Mouse (Mus musculus) cerebellum, postnatal 10 days (tissue): ENCODE measurements at regions not wholly inside any gene's neighbourhood (a gene's known extent, or its start where the extent isn't known, plus 50 kb on each side); places are given as distances from the start of the nearest gene placed in this dataset.

Experiments used
- DNase-seq, 2 experiments: peaks; one replicate each; pipeline ENCODE4 v3.0.0; 2021; ENCODE audit warnings: mixed read lengths in 2 of 2

DNA sequence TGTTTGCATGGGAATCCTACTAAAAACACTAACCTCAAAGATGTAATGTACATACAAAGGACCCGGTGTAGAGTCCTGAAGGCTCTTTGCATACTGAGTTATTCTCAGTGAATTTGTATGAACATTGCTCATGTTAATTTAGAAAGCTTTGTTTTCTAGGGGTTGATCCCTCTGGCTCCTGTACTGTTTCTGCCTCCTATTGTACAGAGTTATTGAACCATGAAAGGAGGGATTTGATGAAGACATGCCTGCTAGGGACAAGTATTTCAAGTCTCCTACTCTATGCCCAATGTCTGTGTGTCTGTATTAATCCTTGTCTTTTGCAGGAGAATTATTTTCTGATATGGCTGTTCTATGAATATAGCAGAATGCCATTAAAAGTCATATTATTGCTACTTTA is 1425.1 kb downstream of the Fam181b start:
- no peak for DNase-seq

- peak in 1 of 2 experiments; percentile 1 for DNase-seq
Measured at GRCm38 (mm10) chr7:94517002-94517401, 1437.3 kb downstream of the Fam181b start.

GRCm38 (mm10) chr7:94532520-94532919 is 1452.9 kb downstream of the Fam181b start:
- DNase-seq = no peak

- no peak for DNase-seq
Measured at GRCm38 (mm10) chr7:94548332-94548731, 1468.7 kb downstream of the Fam181b start.

DNA sequence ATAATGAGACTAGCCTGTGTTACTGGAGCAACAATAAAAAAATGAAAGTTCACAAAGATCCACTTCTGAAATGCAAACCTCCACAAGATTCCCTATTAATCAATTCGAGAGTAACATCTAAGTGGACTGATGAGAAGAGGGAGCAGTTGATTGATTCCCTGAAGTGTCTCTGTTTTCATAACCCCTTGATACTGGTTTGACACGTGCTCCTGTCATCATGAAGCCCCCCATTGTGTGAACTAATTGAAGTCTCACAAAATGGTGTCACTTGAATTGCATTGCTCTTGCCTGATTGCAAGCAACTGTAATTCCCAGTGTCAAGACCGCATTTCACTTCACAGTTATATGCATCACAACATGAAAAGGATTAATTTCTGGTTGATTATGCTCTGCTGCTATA is 1501.8 kb downstream of the Fam181b start:
- DNase-seq = no peak

- DNase-seq = no peak
Measured at GRCm38 (mm10) chr7:94587791-94588190, 1508.1 kb downstream of the Fam181b start.

GRCm38 (mm10) chr7:94594643-94595042 is 1515.0 kb downstream of the Fam181b start:
- DNase-seq = no peak

DNA sequence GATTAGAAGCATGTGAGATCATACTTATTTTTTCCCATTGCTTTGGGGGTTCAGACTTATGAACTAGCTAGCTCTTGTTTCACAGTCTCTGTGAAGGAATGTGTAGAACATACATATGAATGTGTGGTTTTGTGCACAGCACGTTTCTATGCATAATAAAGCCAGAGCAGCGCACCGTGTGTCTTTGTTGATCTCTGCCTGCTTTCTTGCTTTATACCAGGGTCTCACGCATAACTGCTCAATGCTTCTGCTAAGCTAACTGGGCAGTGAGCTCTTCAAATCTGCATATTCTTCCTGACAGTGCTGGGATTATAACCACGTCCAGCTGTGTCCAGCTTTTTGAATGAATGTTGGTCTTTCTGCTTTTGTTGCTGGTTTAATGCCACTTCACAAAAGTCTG is 1539.3 kb downstream of the Fam181b start:
- no peak for DNase-seq

DNA sequence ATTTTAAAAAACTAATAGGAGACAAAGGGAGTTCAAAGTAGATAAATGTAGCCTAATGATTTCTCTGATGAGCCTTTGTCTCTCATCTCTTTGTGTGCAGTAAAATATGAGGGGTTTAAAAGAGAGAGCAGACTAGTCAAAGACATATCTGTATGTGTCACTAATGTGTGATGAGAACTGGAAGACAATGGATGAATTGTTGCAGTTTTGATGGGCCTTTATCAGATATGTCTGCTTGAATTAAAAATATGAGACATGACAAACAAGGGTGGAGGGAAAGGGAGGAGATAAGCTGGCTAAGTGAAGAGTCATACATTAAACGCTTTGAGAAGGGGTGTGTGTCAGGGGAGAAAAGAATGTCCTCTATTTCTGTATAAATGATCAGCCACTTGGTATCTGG is 1544.9 kb downstream of the Fam181b start:
- DNase-seq = no peak

GRCm38 (mm10) chr7:94637367-94638023 is 1533.6 kb upstream of the Tenm4 start:
- no peak for DNase-seq

- DNase-seq = no peak
Measured at GRCm38 (mm10) chr7:94644560-94645285, 1526.3 kb upstream of the Tenm4 start.

DNA sequence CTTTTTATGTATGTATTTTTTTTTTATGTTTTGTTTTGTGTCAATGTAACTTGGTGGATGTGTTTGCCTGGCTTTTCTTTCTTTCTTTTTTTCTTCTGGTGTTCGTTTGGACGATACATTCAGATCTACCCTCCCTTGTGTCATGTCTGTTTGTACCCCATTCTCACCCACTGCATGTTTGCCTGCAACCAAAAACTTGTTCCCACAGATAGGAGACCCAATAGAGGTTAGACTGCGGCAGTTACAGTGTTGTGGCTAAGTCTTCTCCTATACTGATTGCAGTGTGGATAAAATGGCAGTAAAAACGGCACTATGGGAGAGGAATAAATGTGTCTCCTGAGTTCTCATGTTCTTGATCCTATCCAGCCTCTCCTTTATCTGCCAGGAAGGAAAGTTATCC is 1525.7 kb upstream of the Tenm4 start:
- no peak for DNase-seq

- no peak for DNase-seq
Measured at GRCm38 (mm10) chr7:94650462-94650861, 1520.6 kb upstream of the Tenm4 start.

- DNase-seq = no peak
Measured at GRCm38 (mm10) chr7:94666392-94667155, 1504.5 kb upstream of the Tenm4 start.

- DNase-seq = no peak
Measured at GRCm38 (mm10) chr7:94668296-94668695, 1502.8 kb upstream of the Tenm4 start.

DNA sequence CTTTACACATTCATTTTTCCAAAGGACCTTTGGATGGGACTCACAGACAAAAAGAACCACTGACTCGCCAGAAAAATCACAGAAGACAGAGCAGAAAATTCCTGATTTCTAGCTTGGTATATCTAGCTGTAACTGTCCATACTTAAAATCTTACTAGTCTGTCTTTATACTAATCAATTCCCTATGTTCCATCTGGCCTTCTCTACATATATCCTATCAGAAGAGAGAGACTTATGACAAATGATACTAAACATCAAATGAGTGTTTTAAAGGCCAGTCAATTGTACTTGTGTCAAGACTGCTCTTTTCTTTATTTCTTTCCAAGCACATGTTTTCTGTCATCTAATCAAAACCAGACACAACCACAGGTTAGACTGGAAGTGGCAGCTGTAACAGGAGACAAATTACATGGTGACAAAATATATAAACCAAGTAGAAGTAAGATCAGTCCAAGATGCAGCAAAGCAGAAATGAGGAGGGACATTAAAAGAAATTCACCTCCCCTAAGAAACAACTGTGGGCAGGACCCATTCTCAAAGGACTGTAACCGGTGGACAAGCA is 1502.1 kb upstream of the Tenm4 start:
- no peak for DNase-seq

DNA sequence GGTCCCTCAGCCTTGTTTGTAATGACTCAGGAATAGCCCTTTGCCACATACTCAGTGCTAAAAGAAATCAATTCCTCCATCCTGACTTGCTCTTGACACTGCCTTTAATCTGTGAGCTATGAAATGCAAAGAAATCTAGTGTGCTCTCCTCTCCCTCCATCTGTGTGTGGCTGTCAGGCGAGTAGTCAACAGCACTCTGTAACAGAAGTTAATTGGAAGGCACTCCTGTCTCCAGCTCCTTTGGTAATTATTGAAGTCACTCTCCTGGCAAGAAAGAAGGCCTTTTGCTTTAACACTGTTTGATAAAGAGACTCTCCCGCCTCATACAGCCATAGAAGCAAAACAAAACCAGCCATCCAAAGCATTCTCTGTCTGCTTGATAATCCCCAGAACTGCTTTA is 1483.2 kb upstream of the Tenm4 start:
- no peak for DNase-seq

- DNase-seq = no peak
Measured at GRCm38 (mm10) chr7:94697214-94697613, 1473.8 kb upstream of the Tenm4 start.

GRCm38 (mm10) chr7:94706457-94706856 is 1464.6 kb upstream of the Tenm4 start:
- no peak for DNase-seq

GRCm38 (mm10) chr7:94733433-94733832 is 1437.6 kb upstream of the Tenm4 start:
- DNase-seq = peak; percentile 40 to 43

GRCm38 (mm10) chr7:94734741-94735140 is 1436.3 kb upstream of the Tenm4 start:
- DNase-seq = peak in 1 of 2 experiments; percentile 1
